18 mouse cellular contexts compared by ENCODE assay signal in genomic region chr5:148689297-148689696, GRCm38 (mm10).
A peak's percentile ranks its signal among the peaks of the same experiment; 100 is the strongest.
DNase-seq lines count a peak whose midpoint lies in the region; ATAC-seq and TF ChIP-seq lines count a peak whose summit lies in the region.
"Had no signal": no experiment of that assay in that cellular context is flagged by ENCODE, and none has a peak within 500 bp of the region (broad histone marks: within the 10 kb centered on the region; RNA-seq: fewer than 3 reads in every experiment).

No protein-coding gene starts in this region.

- 88% methylated on average over 9 of the region's 9 CpGs for WGBS in hindbrain, embryonic 14.5 days
- 76% methylated on average over 9 of the region's 9 CpGs for WGBS in hindbrain, postnatal 0 days
- WGBS in forebrain, embryonic 12.5 days = 86% methylated on average over 9 of the region's 9 CpGs
- 30% methylated on average over 9 of the region's 9 CpGs for WGBS in liver, embryonic 13.5 days (ENCODE audit: insufficient replicate concordance)

- no peak overlapping the region for H3K4me3 ChIP-seq in hindbrain, embryonic 14.5 days (replicated peaks; ENCODE audit: low read length)
- H3K4me3 ChIP-seq in hindbrain, postnatal 0 days (ENCODE audit: low read length) = no peak overlapping the region
- H3K4me3 ChIP-seq in forebrain, embryonic 12.5 days (replicated peaks) = no peak overlapping the region
- H3K4me3 ChIP-seq in liver, embryonic 13.5 days (replicated peaks) = 0 out of 2 replicates have a peak overlapping the region, but pooled peaks have one; percentile 2
- H3K4me3 ChIP-seq: embryonic facial prominence, embryonic 15.5 days; gastrocnemius, adult 2 months; heart, adult 2 months; limb, embryonic 15.5 days; megakaryocyte, embryonic 14.5 days had no signal

- H3K9me3 ChIP-seq in hindbrain, embryonic 14.5 days (ENCODE audit: control insufficient read depth, low read length) = no peaks in the 10 kb centered on the region
- no peaks in the 10 kb centered on the region for H3K9me3 ChIP-seq in hindbrain, postnatal 0 days (ENCODE audit: low read length)
- no peaks in the 10 kb centered on the region for H3K9me3 ChIP-seq in forebrain, embryonic 12.5 days
- no peaks in the 10 kb centered on the region for H3K9me3 ChIP-seq in liver, embryonic 13.5 days (replicated peaks)
- H3K9me3 ChIP-seq: limb, embryonic 15.5 days had no signal

- H3K36me3 ChIP-seq in hindbrain, embryonic 14.5 days (replicated peaks; ENCODE audit: control insufficient read depth, insufficient read depth) = no peaks in the 10 kb centered on the region
- no peaks in the 10 kb centered on the region for H3K36me3 ChIP-seq in hindbrain, postnatal 0 days (ENCODE audit: insufficient read depth, low read length)
- H3K36me3 ChIP-seq in forebrain, embryonic 12.5 days (replicated peaks) = no peaks in the 10 kb centered on the region
- H3K36me3 ChIP-seq in liver, embryonic 13.5 days = no peaks in the 10 kb centered on the region
- H3K36me3 ChIP-seq: embryonic facial prominence, embryonic 15.5 days; limb, embryonic 15.5 days had no signal

- no peak overlapping the region for H3K27ac ChIP-seq in hindbrain, embryonic 14.5 days
- H3K27ac ChIP-seq in hindbrain, postnatal 0 days = no peak overlapping the region
- peak overlapping the region; percentile 77 for H3K27ac ChIP-seq in forebrain, embryonic 12.5 days
- peak overlapping the region; percentile 79 for H3K27ac ChIP-seq in liver, embryonic 13.5 days
- H3K27ac ChIP-seq: embryonic facial prominence, embryonic 15.5 days; gastrocnemius, adult 2 months; heart, adult 2 months; limb, embryonic 15.5 days had no signal

- no peak for TF ChIP-seq CTCF in hindbrain, postnatal 0 days (IDR thresholded peaks at IDR 0.05; ENCODE audit: low read depth)

- H3K4me1 ChIP-seq in hindbrain, embryonic 14.5 days (replicated peaks; ENCODE audit: control insufficient read depth, insufficient read depth, low read length) = peaks cover 23% of the 10 kb centered on the region
- H3K4me1 ChIP-seq in hindbrain, postnatal 0 days (ENCODE audit: insufficient read depth, low read length) = peaks cover 14% of the 10 kb centered on the region
- peaks cover 31% of the 10 kb centered on the region for H3K4me1 ChIP-seq in forebrain, embryonic 12.5 days
- peaks cover 51% of the 10 kb centered on the region for H3K4me1 ChIP-seq in liver, embryonic 13.5 days (replicated peaks)
- H3K4me1 ChIP-seq: megakaryocyte, embryonic 14.5 days had no signal

- 0 out of 2 replicates have a peak, but pooled peaks have one; percentile 41 for ATAC-seq in hindbrain, embryonic 14.5 days (ENCODE audit: low FRiP score)
- ATAC-seq in hindbrain, postnatal 0 days = no peak
- no peak for ATAC-seq in forebrain, embryonic 12.5 days (ENCODE audit: low FRiP score)
- ATAC-seq in liver, embryonic 13.5 days (ENCODE audit: low read depth) = peak; percentile 84
- ATAC-seq: Patski had no signal

- no peak for DNase-seq in hindbrain, embryonic 14.5 days (ENCODE audit: low spot score)
- DNase-seq in hindbrain, postnatal 0 days (ENCODE audit: low spot score) = no peak
- peak; percentile 55 for DNase-seq in c-Kit-positive CD71-positive TER-119-negative erythroid progenitor cells, embryonic 14.5 days (ENCODE audit: low read depth)
- DNase-seq in liver, embryonic 13.5 days = peak; percentile 72
- no peak for DNase-seq in layer of hippocampus, adult 8-10 months (ENCODE audit: low spot score in 2 of 2)
- DNase-seq in urinary bladder, postnatal 36 days (ENCODE audit: low spot score in 2 of 2) = no peak
- DNase-seq: gastrocnemius, adult 2 months; heart, postnatal 14 days; kidney, adult 8-10 months; kidney, postnatal 4 days; lung, postnatal 14 days; thymus, adult 2 months had no signal

- H3K27me3 ChIP-seq in hindbrain, embryonic 14.5 days (ENCODE audit: control insufficient read depth, insufficient read depth, low read length) = no peaks in the 10 kb centered on the region
- H3K27me3 ChIP-seq in hindbrain, postnatal 0 days (ENCODE audit: insufficient read depth, low read length) = no peaks in the 10 kb centered on the region
- H3K27me3 ChIP-seq in forebrain, embryonic 12.5 days = no peaks in the 10 kb centered on the region
- no peaks in the 10 kb centered on the region for H3K27me3 ChIP-seq in liver, embryonic 13.5 days
- H3K27me3 ChIP-seq: limb, embryonic 15.5 days; megakaryocyte, embryonic 14.5 days; Patski had no signal

- no peak overlapping the region for H3K4me2 ChIP-seq in hindbrain, embryonic 14.5 days (replicated peaks)
- H3K4me2 ChIP-seq in hindbrain, postnatal 0 days (ENCODE audit: low read depth, low read length) = no peak overlapping the region
- H3K4me2 ChIP-seq in forebrain, embryonic 12.5 days = no peak overlapping the region
- peak overlapping the region; percentile 64 for H3K4me2 ChIP-seq in liver, embryonic 13.5 days
- H3K4me2 ChIP-seq: embryonic facial prominence, embryonic 15.5 days; limb, embryonic 15.5 days had no signal

- no peak overlapping the region for H3K9ac ChIP-seq in hindbrain, embryonic 14.5 days
- H3K9ac ChIP-seq in hindbrain, postnatal 0 days (replicated peaks; ENCODE audit: low read length) = no peak overlapping the region
- no peak overlapping the region for H3K9ac ChIP-seq in forebrain, embryonic 12.5 days
- H3K9ac ChIP-seq in liver, embryonic 13.5 days = peak overlapping the region; percentile 37
- H3K9ac ChIP-seq: embryonic facial prominence, embryonic 15.5 days; limb, embryonic 15.5 days had no signal

Comparison
In these comparisons a context has a peak if more than half of its experiments do, and no peak if none do; other contexts are left out.
1. ATAC-seq: peak in hindbrain, embryonic 14.5 days (single experiment) and liver, embryonic 13.5 days (single experiment); none in hindbrain, postnatal 0 days (single experiment) and forebrain, embryonic 12.5 days (single experiment).
2. DNase-seq: peak in c-Kit-positive CD71-positive TER-119-negative erythroid progenitor cells, embryonic 14.5 days (single experiment) and liver, embryonic 13.5 days (single experiment); none in hindbrain, embryonic 14.5 days (single experiment), hindbrain, postnatal 0 days (single experiment), layer of hippocampus, adult 8-10 months (0 of 2) and urinary bladder, postnatal 36 days (0 of 2).
3. H3K27ac ChIP-seq: peak in forebrain, embryonic 12.5 days (single experiment) and liver, embryonic 13.5 days (single experiment); none in hindbrain, embryonic 14.5 days (single experiment) and hindbrain, postnatal 0 days (single experiment).